Mouse (Mus musculus): ENCODE results near the gene Uprt. TPM values are rescaled to one million over a fixed set of nuclear protein-coding genes. Genes with fewer than 3 reads are reported as not detected.

Uprt gene
- 0.22 and 0.30 TPM in 2 replicates for polyA plus RNA-seq (2015; fragmentation: Nextera tagmentation; extraction: Ambion mirVana)

GRCm38 (mm10) chrX:104482572-104483443 is at the start of gene Uprt:
TSS of gene Uprt (plus strand) at chrX:104482818.
- 21% methylated on average over 34 of the region's 34 CpGs for WGBS (ENCODE audit: insufficient replicate concordance)
- Histone ChIP-seq H3K4me3 (replicated peaks) (peak within 1 kb of the TSS; percentile 62), H3K4me1 (replicated peaks) (no peaks in the 10 kb centered on the region), H3K27me3 (peaks cover 4% of the 10 kb centered on the region; the same call in 1 of the 2 replicates), H3K27ac (replicated peaks) (peak within 1 kb of the TSS; percentile 38; the same call in 1 of the 2 replicates), H3K9me3 (replicated peaks) (no peaks in the 10 kb centered on the region), H3K36me3 (replicated peaks) (no peaks in the 10 kb centered on the region), H3K9ac (peak within 1 kb of the TSS; percentile 47), H3K4me2 (peak within 1 kb of the TSS; percentile 70)
- peak; percentile 91 for ATAC-seq (ENCODE audit: insufficient read depth)

- WGBS (ENCODE audit: insufficient replicate concordance), result 26% methylated on average over 1 of the region's 1 CpGs
Measured at GRCm38 (mm10) chrX:104433456-104433855, 49.2 kb upstream of the Uprt start.

GRCm38 (mm10) chrX:104452433-104452832 is 30.2 kb upstream of the Uprt start:
- H3K4me2 ChIP-seq, result no peak overlapping the region
- H3K4me1 ChIP-seq (replicated peaks), result no peaks in the 10 kb centered on the region
- WGBS (ENCODE audit: insufficient replicate concordance), result 29% methylated on average over 1 of the region's 1 CpGs
- no peak overlapping the region for H3K27ac ChIP-seq (replicated peaks)
- no peaks in the 10 kb centered on the region for H3K9me3 ChIP-seq (replicated peaks)
- H3K9ac ChIP-seq, result no peak overlapping the region
- no peak overlapping the region for H3K4me3 ChIP-seq (replicated peaks)
- H3K27me3 ChIP-seq, result no peaks in the 10 kb centered on the region
- ATAC-seq (ENCODE audit: insufficient read depth), result no peak
- no peaks in the 10 kb centered on the region for H3K36me3 ChIP-seq (replicated peaks)

More at GRCm38 (mm10) chrX:104433456-104433855, 49.2 kb upstream of the Uprt start:
- Histone ChIP-seq H3K4me3 (replicated peaks) (no peak overlapping the region), H3K9ac (no peak overlapping the region), H3K36me3 (replicated peaks) (no peaks in the 10 kb centered on the region), H3K4me2 (no peak overlapping the region), H3K9me3 (replicated peaks) (no peaks in the 10 kb centered on the region), H3K4me1 (replicated peaks) (no peaks in the 10 kb centered on the region), H3K27me3 (no peaks in the 10 kb centered on the region; the same call in 1 of the 2 replicates), H3K27ac (replicated peaks) (no peak overlapping the region)
- ATAC-seq (ENCODE audit: insufficient read depth), result no peak

- Histone ChIP-seq H3K4me2 (no peak overlapping the region), H3K9ac (no peak overlapping the region), H3K27ac (replicated peaks) (no peak overlapping the region), H3K4me1 (replicated peaks) (no peaks in the 10 kb centered on the region), H3K4me3 (replicated peaks) (no peak overlapping the region), H3K9me3 (replicated peaks) (no peaks in the 10 kb centered on the region), H3K27me3 (no peaks in the 10 kb centered on the region), H3K36me3 (replicated peaks) (no peaks in the 10 kb centered on the region)
- WGBS (ENCODE audit: insufficient replicate concordance), result 45% methylated on average over 2 of the region's 2 CpGs
- no peak for ATAC-seq (ENCODE audit: insufficient read depth)
Measured at GRCm38 (mm10) chrX:104461755-104462154, 20.9 kb upstream of the Uprt start.

- H3K9me3 ChIP-seq (replicated peaks), result no peaks in the 10 kb centered on the region
- 45% methylated on average over 6 of the region's 6 CpGs for WGBS (ENCODE audit: insufficient replicate concordance)
- ATAC-seq (ENCODE audit: insufficient read depth), result no peak
- no peaks in the 10 kb centered on the region for H3K36me3 ChIP-seq (replicated peaks)
- no peak overlapping the region for H3K27ac ChIP-seq (replicated peaks)
- no peak overlapping the region for H3K4me2 ChIP-seq
- H3K4me1 ChIP-seq (replicated peaks), result no peaks in the 10 kb centered on the region
- no peak overlapping the region for H3K4me3 ChIP-seq (replicated peaks)
- H3K27me3 ChIP-seq, result no peaks in the 10 kb centered on the region
- no peak overlapping the region for H3K9ac ChIP-seq
Measured at GRCm38 (mm10) chrX:104464376-104464775, 18.2 kb upstream of the Uprt start.

GRCm38 (mm10) chrX:104478041-104478440 is 4.6 kb upstream of the Uprt start:
- Histone ChIP-seq H3K9me3 (replicated peaks) (no peaks in the 10 kb centered on the region), H3K36me3 (replicated peaks) (no peaks in the 10 kb centered on the region), H3K27me3 (peaks cover 9% of the 10 kb centered on the region), H3K9ac (no peak overlapping the region), H3K4me3 (replicated peaks) (no peak overlapping the region), H3K4me1 (replicated peaks) (no peaks in the 10 kb centered on the region), H3K4me2 (no peak overlapping the region), H3K27ac (replicated peaks) (no peak overlapping the region)
- no peak for ATAC-seq (ENCODE audit: insufficient read depth)
- WGBS (ENCODE audit: insufficient replicate concordance), result 26% methylated on average over 2 of the region's 2 CpGs

- H3K4me1 ChIP-seq (replicated peaks), result no peaks in the 10 kb centered on the region
- no peaks in the 10 kb centered on the region for H3K9me3 ChIP-seq (replicated peaks)
- H3K4me3 ChIP-seq (replicated peaks), result peak overlapping the region; percentile 62
- no peaks in the 10 kb centered on the region for H3K36me3 ChIP-seq (replicated peaks)
- peak overlapping the region; percentile 47 for H3K9ac ChIP-seq
- H3K27me3 ChIP-seq, result no peaks in the 10 kb centered on the region; the same call in 1 of the 2 replicates
- peak; percentile 67 for ATAC-seq (ENCODE audit: insufficient read depth)
- peak overlapping the region; percentile 70 for H3K4me2 ChIP-seq
- WGBS (ENCODE audit: insufficient replicate concordance), result 22% methylated on average over 6 of the region's 6 CpGs
- peak overlapping the region; percentile 38; the same call in 1 of the 2 replicates for H3K27ac ChIP-seq (replicated peaks)
Measured at GRCm38 (mm10) chrX:104483444-104483808, 808 bp downstream of the Uprt start.

GRCm38 (mm10) chrX:104485596-104485995 is 3.0 kb downstream of the Uprt start:
- no peak for ATAC-seq (ENCODE audit: insufficient read depth)
- no peak overlapping the region for H3K4me2 ChIP-seq
- no peaks in the 10 kb centered on the region for H3K4me1 ChIP-seq (replicated peaks)
- no peaks in the 10 kb centered on the region for H3K9me3 ChIP-seq (replicated peaks)
- no peak overlapping the region for H3K4me3 ChIP-seq (replicated peaks)
- no peak overlapping the region for H3K27ac ChIP-seq (replicated peaks)
- H3K27me3 ChIP-seq, result no peaks in the 10 kb centered on the region; the same call in 1 of the 2 replicates
- 67% methylated on average over 2 of the region's 2 CpGs for WGBS (ENCODE audit: insufficient replicate concordance)
- H3K36me3 ChIP-seq (replicated peaks), result no peaks in the 10 kb centered on the region
- no peak overlapping the region for H3K9ac ChIP-seq

GRCm38 (mm10) chrX:104488036-104488435 is 5.4 kb downstream of the Uprt start:
- Histone ChIP-seq H3K27ac (replicated peaks) (no peak overlapping the region), H3K27me3 (no peaks in the 10 kb centered on the region), H3K4me3 (replicated peaks) (no peak overlapping the region), H3K4me2 (no peak overlapping the region), H3K36me3 (replicated peaks) (no peaks in the 10 kb centered on the region), H3K4me1 (replicated peaks) (no peaks in the 10 kb centered on the region), H3K9ac (no peak overlapping the region), H3K9me3 (replicated peaks) (no peaks in the 10 kb centered on the region)
- no peak for ATAC-seq (ENCODE audit: insufficient read depth)
- WGBS (ENCODE audit: insufficient replicate concordance), result 45% methylated on average over 3 of the region's 3 CpGs

GRCm38 (mm10) chrX:104488870-104489467 is 6.4 kb downstream of the Uprt start:
- no peaks in the 10 kb centered on the region for H3K36me3 ChIP-seq (replicated peaks)
- no peaks in the 10 kb centered on the region for H3K4me1 ChIP-seq (replicated peaks)
- ATAC-seq (ENCODE audit: insufficient read depth), result no peak
- no peaks in the 10 kb centered on the region for H3K27me3 ChIP-seq
- H3K9me3 ChIP-seq (replicated peaks), result no peaks in the 10 kb centered on the region
- H3K9ac ChIP-seq, result no peak overlapping the region
- WGBS (ENCODE audit: insufficient replicate concordance), result 49% methylated on average over 4 of the region's 4 CpGs
- H3K4me2 ChIP-seq, result no peak overlapping the region
- no peak overlapping the region for H3K4me3 ChIP-seq (replicated peaks)
- no peak overlapping the region for H3K27ac ChIP-seq (replicated peaks)

GRCm38 (mm10) chrX:104489626-104490355 is 7.2 kb downstream of the Uprt start:
- H3K27ac ChIP-seq (replicated peaks), result no peak overlapping the region
- no peak for ATAC-seq (ENCODE audit: insufficient read depth)
- no peaks in the 10 kb centered on the region for H3K36me3 ChIP-seq (replicated peaks)
- no peak overlapping the region for H3K4me2 ChIP-seq
- no peaks in the 10 kb centered on the region for H3K9me3 ChIP-seq (replicated peaks)
- no peak overlapping the region for H3K4me3 ChIP-seq (replicated peaks)
- WGBS (ENCODE audit: insufficient replicate concordance), result 44% methylated on average over 4 of the region's 4 CpGs
- H3K9ac ChIP-seq, result no peak overlapping the region
- no peaks in the 10 kb centered on the region for H3K4me1 ChIP-seq (replicated peaks)
- no peaks in the 10 kb centered on the region for H3K27me3 ChIP-seq
